Mouse (Mus musculus) forebrain, postnatal 0 days (tissue): ENCODE measurements at regions not wholly inside any gene's neighbourhood (a gene's known extent, or its start where the extent isn't known, plus 50 kb on each side); places are given as distances from the start of the nearest gene placed in this dataset.
A peak's percentile ranks its signal among the peaks of the same experiment; 100 is the strongest.

Source experiments
- ATAC-seq: fragments of 200-750 bp; cut with Nextera tagmentation; 2 replicates; pipeline ENCODE4 v1.8.0; 2017; ENCODE audit warnings: mild to moderate bottlenecking, moderate library complexity
- DNase-seq: peaks from one replicate; pipeline ENCODE4 v3.0.0-alpha.2; 2015
- H3K27ac ChIP-seq: fragments of 300-500 bp; sonication (generic); 2 replicates; pipeline ENCODE4 v1.5.1; 2014; ENCODE audit warnings: low read depth, mild to moderate bottlenecking, antibody characterized with exemption, low read length, moderate library complexity, mixed read lengths
- H3K27me3 ChIP-seq: fragments of 300-500 bp; sonication (generic); 2 replicates; pipeline ENCODE4 v1.6.1; 2014; ENCODE audit warnings: mild to moderate bottlenecking, low read length, mixed read lengths; ENCODE audit not compliant: insufficient read depth
- H3K36me3 ChIP-seq: fragments of 300-500 bp; sonication (generic); 2 replicates; pipeline ENCODE4 v1.6.1; 2014; ENCODE audit warnings: mild to moderate bottlenecking, moderate library complexity; ENCODE audit not compliant: insufficient read depth
- H3K4me1 ChIP-seq: fragments of 300-500 bp; sonication (generic); 2 replicates; pipeline ENCODE4 v1.6.1; 2014; ENCODE audit warnings: antibody characterized with exemption; ENCODE audit not compliant: insufficient read depth
- H3K4me2 ChIP-seq: fragments of 300-500 bp; sonication (generic); 2 replicates; pipeline ENCODE4 v1.6.1; 2014; ENCODE audit warnings: low read depth, mild to moderate bottlenecking, moderate library complexity
- H3K4me3 ChIP-seq: fragments of 300-500 bp; sonication (generic); 2 replicates; pipeline ENCODE4 v1.5.1; 2014; ENCODE audit warnings: low read depth, low read length, mixed read lengths
- H3K9ac ChIP-seq: fragments of 300-500 bp; sonication (generic); 2 replicates; pipeline ENCODE4 v1.6.1; 2014; ENCODE audit warnings: mild to moderate bottlenecking
- H3K9me3 ChIP-seq: fragments of 300-500 bp; sonication (generic); 2 replicates; pipeline ENCODE4 v1.6.1; 2016; ENCODE audit warnings: low read length
- CTCF ChIP-seq: sonication (generic); IDR thresholded peaks from 2 replicates; pipeline ENCODE4 v1.5.1; 2016; ENCODE audit warnings: antibody characterized with exemption, control low read depth, low read depth
- WGBS: fragments of 180-500 bp; shearing (Covaris S2); extraction: QIAGEN DNeasy Blood & Tissue Kit; methylation state at CpG from one replicate; pipeline ENCODE4 v1.1.7; 2014; 5-methylcytosine and 5-hydroxymethylcytosine counted together

- H3K36me3 ChIP-seq: no peaks in the 10 kb centered on the region
- ATAC-seq: no peak
- TF ChIP-seq CTCF: no peak
- no peaks in the 10 kb centered on the region for H3K9me3 ChIP-seq
- no peak overlapping the region for H3K9ac ChIP-seq
- DNase-seq: no peak
- peak overlapping the region; percentile 10; the same call in 1 of the 2 replicates for H3K27ac ChIP-seq
- no peak overlapping the region for H3K4me2 ChIP-seq
- H3K4me1 ChIP-seq: peaks cover 7% of the 10 kb centered on the region; the same call in 1 of the 2 replicates
- H3K4me3 ChIP-seq: no peak overlapping the region
- WGBS: 66% methylated on average over 4 of the region's 4 CpGs
- no peaks in the 10 kb centered on the region for H3K27me3 ChIP-seq
Observed at GRCm38 (mm10) chr13:25958153-25958466, 687.8 kb upstream of the Nrsn1 start.

GRCm38 (mm10) chr13:25957451-25958152 is 687.3 kb upstream of the Nrsn1 start:
- no peaks in the 10 kb centered on the region for H3K9me3 ChIP-seq
- no peak overlapping the region for H3K4me2 ChIP-seq
- H3K4me3 ChIP-seq: no peak overlapping the region
- H3K27me3 ChIP-seq: no peaks in the 10 kb centered on the region
- peaks cover 7% of the 10 kb centered on the region; the same call in 1 of the 2 replicates for H3K4me1 ChIP-seq
- DNase-seq: peak; percentile 49
- WGBS: 19% methylated on average over 4 of the region's 4 CpGs
- H3K9ac ChIP-seq: no peak overlapping the region
- H3K36me3 ChIP-seq: no peaks in the 10 kb centered on the region
- H3K27ac ChIP-seq: peak overlapping the region; percentile 10; the same call in 1 of the 2 replicates
- no peak for TF ChIP-seq CTCF
- ATAC-seq: peak; percentile 91

- Histone ChIP-seq H3K36me3 (no peaks in the 10 kb centered on the region), H3K27me3 (no peaks in the 10 kb centered on the region), H3K9me3 (no peaks in the 10 kb centered on the region), H3K27ac (no peak overlapping the region), H3K4me3 (no peak overlapping the region), H3K4me2 (no peak overlapping the region), H3K9ac (no peak overlapping the region), H3K4me1 (0 out of 2 replicates have a peak, but pooled peaks cover 3% of the 10 kb centered on the region)
- 49% methylated on average over 1 of the region's 1 CpGs for WGBS
- ATAC-seq (peak; percentile 54; the same call in 1 of the 2 replicates), DNase-seq (peak; percentile 50)
- no peak for TF ChIP-seq CTCF
Observed at GRCm38 (mm10) chr13:25937631-25938030, 667.3 kb upstream of the Nrsn1 start.

- Histone ChIP-seq H3K4me1 (0 out of 2 replicates have a peak, but pooled peaks cover 3% of the 10 kb centered on the region), H3K9me3 (no peaks in the 10 kb centered on the region), H3K4me3 (no peak overlapping the region), H3K27me3 (no peaks in the 10 kb centered on the region), H3K9ac (no peak overlapping the region), H3K4me2 (no peak overlapping the region), H3K36me3 (no peaks in the 10 kb centered on the region), H3K27ac (peak overlapping the region; percentile 62)
- DNase-seq (no peak), ATAC-seq (no peak)
- 13% methylated on average over 3 of the region's 3 CpGs for WGBS
- no peak for TF ChIP-seq CTCF
Observed at GRCm38 (mm10) chr13:25933783-25934182, 663.5 kb upstream of the Nrsn1 start.

GRCm38 (mm10) chr13:25933246-25933645 is 662.9 kb upstream of the Nrsn1 start:
- Histone ChIP-seq H3K27me3 (no peaks in the 10 kb centered on the region), H3K9me3 (no peaks in the 10 kb centered on the region), H3K4me3 (no peak overlapping the region), H3K4me1 (0 out of 2 replicates have a peak, but pooled peaks cover 3% of the 10 kb centered on the region), H3K36me3 (no peaks in the 10 kb centered on the region), H3K27ac (peak overlapping the region; percentile 62), H3K9ac (no peak overlapping the region), H3K4me2 (no peak overlapping the region)
- peak; percentile 68 for DNase-seq
- ATAC-seq: peak; percentile 53
- TF ChIP-seq CTCF: no peak
- WGBS: 9% methylated on average over 3 of the region's 3 CpGs

GRCm38 (mm10) chr13:25932810-25933209 is 662.5 kb upstream of the Nrsn1 start:
- Histone ChIP-seq H3K27me3 (no peaks in the 10 kb centered on the region), H3K4me2 (no peak overlapping the region), H3K9ac (no peak overlapping the region), H3K36me3 (no peaks in the 10 kb centered on the region), H3K27ac (peak overlapping the region; percentile 62), H3K4me3 (no peak overlapping the region), H3K9me3 (no peaks in the 10 kb centered on the region), H3K4me1 (0 out of 2 replicates have a peak, but pooled peaks cover 3% of the 10 kb centered on the region)
- WGBS: 0% methylated on average over 1 of the region's 1 CpGs
- DNase-seq (peak; percentile 96), ATAC-seq (peak; percentile 94)
- TF ChIP-seq CTCF: peak; percentile 94

GRCm38 (mm10) chr13:25932365-25932764 is 662.1 kb upstream of the Nrsn1 start:
- 38% methylated on average over 2 of the region's 2 CpGs for WGBS
- H3K4me1 ChIP-seq: 0 out of 2 replicates have a peak, but pooled peaks cover 3% of the 10 kb centered on the region
- ATAC-seq (peak; percentile 37; the same call in 1 of the 2 replicates), DNase-seq (no peak)
- H3K4me2 ChIP-seq: no peak overlapping the region
- no peak overlapping the region for H3K4me3 ChIP-seq
- H3K36me3 ChIP-seq: no peaks in the 10 kb centered on the region
- no peak overlapping the region for H3K9ac ChIP-seq
- no peaks in the 10 kb centered on the region for H3K27me3 ChIP-seq
- H3K27ac ChIP-seq: peak overlapping the region; percentile 2; the same call in 1 of the 2 replicates
- no peak for TF ChIP-seq CTCF
- no peaks in the 10 kb centered on the region for H3K9me3 ChIP-seq
